Mouse (Mus musculus) inflammation-experienced regulatory T-cells, adult 6 months (primary cell): ENCODE results near the gene Bmp4. TPM values are rescaled to one million over a fixed set of nuclear protein-coding genes. Genes with fewer than 3 reads are reported as not detected.

Experiments used
- ATAC-seq: one replicate; pipeline ENCODE4 v1.8.0; 2017
- polyA plus RNA-seq, 3 experiments: library from polyadenylated mRNA; unstranded; fragments of 100-300 nt; shearing (Covaris generic); gene quantifications; one replicate each; pipeline ENCODE4 v1.2.1; 2017

The Bmp4 gene
- not detected for polyA plus RNA-seq

GRCm38 (mm10) chr14:46390249-46390775 is at the start of gene Bmp4:
Bmp4 (minus strand) TSS chr14:46390669.
- no peak for ATAC-seq

- ATAC-seq: no peak
Observed at GRCm38 (mm10) chr14:46439461-46440048, 49.1 kb upstream of the Bmp4 start.

GRCm38 (mm10) chr14:46436471-46437090 is 46.1 kb upstream of the Bmp4 start:
- no peak for ATAC-seq

GRCm38 (mm10) chr14:46430231-46430630 is 39.8 kb upstream of the Bmp4 start:
- no peak for ATAC-seq

- no peak for ATAC-seq
Observed at GRCm38 (mm10) chr14:46427251-46427650, 36.8 kb upstream of the Bmp4 start.

GRCm38 (mm10) chr14:46421823-46422222 is 31.4 kb upstream of the Bmp4 start:
- ATAC-seq: no peak

- no peak for ATAC-seq
Observed at GRCm38 (mm10) chr14:46419269-46419668, 28.8 kb upstream of the Bmp4 start.

GRCm38 (mm10) chr14:46418371-46419097 is 28.1 kb upstream of the Bmp4 start:
- no peak for ATAC-seq

GRCm38 (mm10) chr14:46412497-46413000 is 22.1 kb upstream of the Bmp4 start:
- no peak for ATAC-seq

- no peak for ATAC-seq
Observed at GRCm38 (mm10) chr14:46410557-46411120, 20.2 kb upstream of the Bmp4 start.

GRCm38 (mm10) chr14:46409016-46409415 is 18.5 kb upstream of the Bmp4 start:
- no peak for ATAC-seq

- ATAC-seq: no peak
Observed at GRCm38 (mm10) chr14:46408319-46408718, 17.9 kb upstream of the Bmp4 start.

GRCm38 (mm10) chr14:46399925-46400324 is 9.5 kb upstream of the Bmp4 start:
- no peak for ATAC-seq

- ATAC-seq: no peak
Observed at GRCm38 (mm10) chr14:46398091-46398695, 7.7 kb upstream of the Bmp4 start.

GRCm38 (mm10) chr14:46391621-46392170 is 1.2 kb upstream of the Bmp4 start:
- no peak for ATAC-seq

GRCm38 (mm10) chr14:46389438-46390248 is 826 bp downstream of the Bmp4 start:
- no peak for ATAC-seq

GRCm38 (mm10) chr14:46388636-46389035 is 1.8 kb downstream of the Bmp4 start:
- no peak for ATAC-seq

GRCm38 (mm10) chr14:46387821-46388481 is 2.5 kb downstream of the Bmp4 start:
- ATAC-seq: no peak

- no peak for ATAC-seq
Observed at GRCm38 (mm10) chr14:46387357-46387671, 3.2 kb downstream of the Bmp4 start.

- no peak for ATAC-seq
Observed at GRCm38 (mm10) chr14:46386478-46387356, 3.8 kb downstream of the Bmp4 start.
